Mouse (Mus musculus): ENCODE data around the gene Gm6169. TPM values are rescaled to one million over a fixed set of nuclear protein-coding genes. Genes with fewer than 3 reads are reported as not detected.
"Not testable (repeated sequence)": the region's sequence is repeated elsewhere in the genome, so short reads cannot be mapped to it uniquely, and the experiment has no call there.

Gene Gm6169
- total RNA-seq, 2 experiments from 2014 or later: 0.48 to 14.0 TPM

DNA sequence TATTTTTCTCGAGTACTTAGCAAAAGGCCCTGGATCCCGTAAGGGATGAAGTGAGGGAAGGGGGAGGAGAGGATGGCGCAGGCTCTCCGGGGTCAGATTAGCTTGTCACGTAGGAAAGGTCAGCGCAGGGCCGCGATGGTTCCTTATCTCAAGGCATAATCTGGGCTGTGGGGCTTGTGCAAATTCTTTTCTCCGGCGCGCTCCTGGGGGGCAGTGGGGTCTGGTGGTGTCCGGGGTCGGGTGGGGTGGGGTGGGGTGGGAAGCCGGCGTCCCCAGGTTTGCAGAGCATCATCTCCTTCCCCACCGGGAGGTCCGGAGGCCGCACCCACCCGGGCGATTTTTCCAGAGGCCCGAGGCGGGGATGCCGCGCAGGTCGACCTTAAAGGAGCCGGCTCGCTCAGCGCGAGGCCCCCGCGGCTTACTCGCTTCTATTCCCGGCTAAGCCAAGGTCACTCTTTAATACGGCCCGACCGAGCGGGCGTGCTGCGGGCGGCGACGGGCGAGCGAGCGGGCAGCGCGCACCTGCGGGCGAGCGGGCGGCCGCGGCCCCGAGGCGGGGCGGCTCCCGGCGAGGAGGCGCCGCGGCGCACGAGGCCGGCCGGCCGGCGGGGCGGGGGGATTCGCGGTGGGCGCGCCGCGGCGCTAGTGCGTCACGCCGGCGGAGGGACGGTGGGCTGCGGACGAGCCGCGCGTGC is 28.0 kb downstream of the Gm6169 start:
- peak; percentile 7 to 14 for DNase-seq

DNA sequence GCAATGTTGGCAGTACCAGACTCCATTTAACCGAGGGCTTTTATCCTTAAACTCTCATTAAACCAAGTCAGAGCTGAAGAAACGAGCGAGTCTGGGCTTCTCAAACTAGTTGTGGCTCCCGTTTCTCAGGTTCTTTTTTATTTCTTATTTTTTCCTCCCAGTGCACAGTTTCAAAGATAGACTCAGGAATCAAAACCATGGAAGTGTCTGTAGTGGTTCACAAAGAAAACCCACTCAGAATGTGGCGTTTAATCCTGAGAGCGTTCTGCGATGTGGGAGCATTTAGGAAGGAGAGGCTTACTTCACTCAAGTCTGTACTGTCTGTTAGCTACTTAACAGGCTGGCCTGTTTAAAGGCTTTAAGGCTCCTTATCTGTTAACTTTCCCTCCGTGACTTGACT is 30.9 kb downstream of the Gm6169 start:
- no peak for DNase-seq
- intact Hi-C loops (cut with DNase I): no loop called here

More for the DNA sequence above, 28.0 kb downstream of the Gm6169 start:
- intact Hi-C loops (cut with DNase I): no loop called here

GRCm38 (mm10) chr13:97067691-97068090 is 31.3 kb downstream of the Gm6169 start:
- no peak for DNase-seq
- intact Hi-C loops (cut with DNase I): no loop called here

DNA sequence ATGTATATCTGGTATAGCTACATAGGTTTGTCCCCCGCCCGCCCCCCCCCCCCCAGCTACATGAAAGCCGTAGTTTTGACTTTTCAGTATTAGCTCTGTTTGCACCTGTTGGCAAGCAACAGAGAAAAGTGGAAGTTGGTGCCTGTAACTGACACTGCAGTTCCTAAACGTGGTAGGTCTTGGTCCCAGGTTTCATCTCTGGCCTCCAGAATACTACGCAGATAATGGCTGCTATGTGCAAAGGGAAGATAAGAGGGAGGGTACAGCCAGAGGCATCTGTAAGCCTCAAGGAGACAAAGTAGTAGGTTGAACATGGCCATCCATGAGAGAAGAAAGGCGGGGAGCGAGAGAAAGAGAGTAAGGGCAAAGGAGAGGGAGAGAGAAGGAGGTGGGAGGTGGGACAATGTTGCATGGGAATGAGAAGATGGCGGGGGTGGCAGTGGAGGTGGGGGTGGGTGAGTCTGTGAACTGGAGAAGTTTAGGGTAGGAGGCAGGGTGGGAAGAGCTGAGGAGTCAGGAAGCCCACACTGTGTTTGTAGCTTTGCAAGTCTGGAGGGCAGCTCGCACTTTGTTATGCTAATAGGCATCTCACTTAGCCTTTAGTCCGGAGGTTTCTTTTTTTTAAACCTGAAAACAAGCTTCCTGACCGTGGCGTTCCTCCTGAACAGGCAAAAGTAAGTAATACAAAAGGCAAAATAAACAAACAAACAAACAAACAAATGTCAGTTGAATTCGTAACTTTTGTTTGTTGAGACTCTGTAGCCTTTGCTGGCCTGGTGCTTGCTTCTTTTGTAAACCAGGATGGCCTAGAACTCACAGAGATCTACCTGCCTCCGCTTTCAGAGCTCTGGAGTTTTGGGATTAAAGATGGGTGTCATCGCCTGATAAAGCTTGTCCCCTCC is 32.1 kb downstream of the Gm6169 start, which contains the start of gene Fam169a:
Gene Fam169a, plus strand, starts transcription at position 638 of the 902 bp plus-strand sequence.
- intact Hi-C loops (cut with DNase I): no loop called here
- DNase-seq: no peak

GRCm38 (mm10) chr13:97064844-97065621 is 34.0 kb downstream of the Gm6169 start:
- intact Hi-C loops (cut with DNase I); DNase-seq: not testable (repeated sequence)

GRCm38 (mm10) chr13:97064413-97064812 is 34.6 kb downstream of the Gm6169 start:
- no peak for DNase-seq
- intact Hi-C loops (cut with DNase I): no loop called here

GRCm38 (mm10) chr13:97063431-97063830 is 35.6 kb downstream of the Gm6169 start:
- DNase-seq: no peak
- intact Hi-C loops (cut with DNase I): no loop called here

GRCm38 (mm10) chr13:97062151-97062550 is 36.9 kb downstream of the Gm6169 start:
- no peak for DNase-seq

GRCm38 (mm10) chr13:97060331-97060730 is 38.7 kb downstream of the Gm6169 start:
- intact Hi-C loops (cut with DNase I): no loop called here

More at GRCm38 (mm10) chr13:97062151-97062550, 36.9 kb downstream of the Gm6169 start:
- intact Hi-C loops (cut with DNase I): no loop called here

DNA sequence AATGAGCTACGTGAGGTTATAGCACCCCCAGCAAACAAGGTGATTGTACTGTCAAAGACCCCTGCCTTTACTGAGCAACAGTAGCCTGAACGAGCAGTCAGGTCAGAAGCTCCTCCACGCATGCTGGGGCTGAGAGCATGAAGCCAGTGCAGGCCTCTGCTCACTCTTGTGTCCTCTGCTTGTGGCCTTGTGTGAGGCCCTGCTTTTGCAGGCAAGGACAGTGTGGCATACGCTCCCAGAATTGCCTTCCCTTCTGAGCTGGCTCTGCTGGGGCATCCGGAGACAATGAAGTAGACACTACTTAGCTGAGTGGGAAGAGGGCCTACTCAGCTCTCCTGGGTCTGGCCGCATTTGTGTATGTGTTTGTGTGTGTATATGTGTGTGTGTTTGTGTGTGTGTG is 39.3 kb downstream of the Gm6169 start:
- intact Hi-C loops (cut with DNase I): loop anchor here (10.0 kb wide), 1 partner anchor 205 kb away; no protein-coding TSS in a partner anchor
- no peak for DNase-seq

More at GRCm38 (mm10) chr13:97060331-97060730, 38.7 kb downstream of the Gm6169 start:
- DNase-seq: no peak

GRCm38 (mm10) chr13:97057817-97058216 is 41.2 kb downstream of the Gm6169 start:
- intact Hi-C loops (cut with DNase I): loop anchor here (10.0 kb wide), 1 partner anchor 203 kb away; no protein-coding TSS in a partner anchor
- DNase-seq: no peak

DNA sequence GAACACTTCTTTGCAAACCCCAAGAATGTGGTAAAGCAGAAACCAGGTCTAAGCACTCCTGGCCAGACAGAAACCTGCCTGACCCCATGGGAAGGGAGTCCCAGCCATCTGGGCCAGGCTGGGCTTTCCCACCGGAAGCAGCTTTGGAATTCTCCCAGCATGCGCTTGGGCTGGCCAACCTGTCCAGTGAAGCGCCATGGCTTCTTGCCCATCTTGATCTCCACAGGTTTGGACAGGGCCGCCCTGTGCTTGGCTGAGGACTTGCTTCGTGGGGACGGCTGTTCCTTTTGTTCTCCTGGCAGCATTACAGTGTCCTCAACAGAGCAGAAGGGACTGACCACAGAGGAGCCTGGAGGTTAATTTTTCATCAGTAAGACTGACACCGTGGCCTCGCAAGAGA is 45.2 kb downstream of the Gm6169 start:
- DNase-seq: peak; percentile 45 to 69
- intact Hi-C loops (cut with DNase I): loop anchor here (2.0 to 10.0 kb wide), 2 partner anchors 45 to 199 kb away; no protein-coding TSS in a partner anchor

DNA sequence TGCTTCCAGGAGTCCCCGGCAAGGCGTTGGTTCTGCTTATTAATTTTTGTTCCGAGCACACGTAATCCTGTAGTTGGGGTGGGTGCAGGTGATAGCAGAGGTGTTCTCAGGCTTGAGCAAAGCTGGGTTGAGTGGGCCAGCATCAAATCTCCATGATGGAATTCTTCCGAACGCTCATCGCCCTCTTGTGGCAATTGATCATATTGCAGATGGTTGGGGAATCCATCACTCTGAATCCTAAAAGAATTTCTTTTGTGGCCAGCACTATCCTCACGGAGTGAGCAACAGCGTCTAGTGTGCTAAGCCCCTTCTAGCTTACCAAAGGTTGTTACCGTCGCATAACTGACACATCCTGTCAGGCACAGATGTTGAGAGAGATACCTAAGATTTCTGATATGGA is 46.4 kb downstream of the Gm6169 start:
- peak; percentile 66 to 85 for DNase-seq
- intact Hi-C loops (cut with DNase I): loop anchor here (2.0 to 10.0 kb wide), 2 partner anchors 44 to 198 kb away; no protein-coding TSS in a partner anchor

DNA sequence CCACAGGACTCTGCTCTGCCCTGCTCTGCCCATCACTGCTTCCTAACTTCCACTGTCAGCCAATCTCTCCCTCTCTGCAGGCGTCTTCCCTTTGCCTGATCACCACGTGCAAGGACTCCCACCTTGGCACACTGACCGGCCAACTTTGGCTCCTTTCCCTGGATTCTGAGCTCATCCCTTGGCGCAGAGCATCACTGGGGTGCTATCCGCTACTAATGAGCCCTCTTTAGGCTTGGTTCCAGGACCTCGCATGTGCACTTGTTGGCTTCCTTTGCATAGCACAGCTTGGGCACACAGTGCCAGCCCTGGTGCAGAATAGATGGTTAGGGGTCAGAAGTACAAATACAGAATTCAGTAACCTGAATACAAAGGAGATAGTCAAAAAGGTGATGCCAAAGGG is 47.9 kb downstream of the Gm6169 start:
- DNase-seq: peak; percentile 14 to 26
- intact Hi-C loops (cut with DNase I): loop anchor here (10.0 kb wide), 1 partner anchor 196 kb away; no protein-coding TSS in a partner anchor

Other genes starting within 250 kb of the Gm6169 start
- under 1 TPM; 0.30 to 0.36 TPM for gene Gcnt4, start 174.5 kb downstream of the Gm6169 start, total RNA-seq (2021)
- gene 1700029F12Rik, start 64.9 kb downstream of the Gm6169 start, total RNA-seq (2021): not detected
- under 1 TPM; 0.87 to 0.89 TPM for gene Fam169a, start 32.0 kb downstream of the Gm6169 start, total RNA-seq (2021)
- gene Gfm2, start 38.7 kb upstream of the Gm6169 start, total RNA-seq (2021): 10 to 100 TPM; 37.9 to 42.5 TPM
- gene Nsa2, start 38.7 kb upstream of the Gm6169 start, total RNA-seq (2021): 10 to 100 TPM; 62.7 to 65.3 TPM
- gene Hexb, start 99.1 kb upstream of the Gm6169 start, total RNA-seq (2021): 10 to 100 TPM; 24.3 to 29.8 TPM
- 10 to 100 TPM; 11.8 to 16.2 TPM for gene Enc1, start 141.9 kb upstream of the Gm6169 start, total RNA-seq (2021)